Mouse (Mus musculus) bone marrow macrophage, adult 2 months (primary cell): Measurements from ENCODE around the gene Rtl4.

Source experiments
- CTCF ChIP-seq: IDR thresholded peaks from 2 replicates; pipeline ENCODE4 v1.5.1; 2012; ENCODE audit warnings: low read depth, mild to moderate bottlenecking, low read length, moderate library complexity
- POLR2A ChIP-seq: IDR thresholded peaks from 2 replicates; pipeline ENCODE4 v1.6.1; 2012; ENCODE audit warnings: mild to moderate bottlenecking, low read depth, low read length, borderline replicate concordance

DNA sequence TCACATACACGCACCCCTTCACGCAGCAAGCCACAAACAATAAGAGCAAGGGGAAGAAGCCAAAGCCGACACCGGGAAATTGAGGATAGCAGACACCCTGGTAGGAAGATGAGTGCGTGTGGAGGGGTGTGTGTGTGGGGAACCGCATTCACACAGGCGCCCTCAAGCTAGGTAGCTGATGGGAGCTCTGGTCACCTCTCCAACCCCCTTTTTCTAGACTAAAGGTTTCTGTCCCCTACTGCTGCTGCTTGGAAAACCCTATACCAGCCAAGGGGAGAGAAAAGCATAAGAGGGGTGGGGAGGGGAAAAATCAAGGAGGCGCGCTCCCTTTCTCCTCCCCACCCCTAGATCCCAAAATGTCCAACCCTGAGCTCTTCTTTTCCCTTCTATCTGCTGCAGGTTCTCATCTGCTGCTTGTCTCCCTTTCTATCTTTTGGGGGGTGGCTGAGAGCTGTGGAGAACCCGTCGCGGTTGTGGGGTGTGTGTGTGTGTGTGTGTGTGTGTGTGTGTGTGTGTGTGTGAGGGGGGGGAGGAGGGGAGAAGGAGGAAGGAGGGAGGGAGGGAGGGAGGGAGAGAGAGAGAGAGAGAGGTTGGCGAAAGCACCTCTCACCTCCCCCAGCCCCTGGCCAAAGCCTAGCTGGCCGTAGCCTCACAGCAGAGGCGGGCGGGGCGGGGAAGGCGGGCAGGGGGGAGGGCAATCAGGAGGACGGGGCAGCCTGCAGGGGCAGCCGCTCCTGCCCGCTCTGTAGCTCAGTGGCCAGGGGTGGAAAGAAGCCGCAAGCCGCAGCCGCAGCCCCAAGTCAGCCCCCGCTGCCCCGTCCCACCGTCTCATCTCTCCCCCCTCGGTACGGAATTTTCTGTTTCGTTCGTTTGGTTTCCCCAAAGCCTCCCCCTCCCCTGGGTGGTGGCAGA lies at the start of gene Rtl4:
- TF ChIP-seq CTCF (no peak), POLR2A (no peak)
